Mouse (Mus musculus): ENCODE results near the gene Olig3.

DNA sequence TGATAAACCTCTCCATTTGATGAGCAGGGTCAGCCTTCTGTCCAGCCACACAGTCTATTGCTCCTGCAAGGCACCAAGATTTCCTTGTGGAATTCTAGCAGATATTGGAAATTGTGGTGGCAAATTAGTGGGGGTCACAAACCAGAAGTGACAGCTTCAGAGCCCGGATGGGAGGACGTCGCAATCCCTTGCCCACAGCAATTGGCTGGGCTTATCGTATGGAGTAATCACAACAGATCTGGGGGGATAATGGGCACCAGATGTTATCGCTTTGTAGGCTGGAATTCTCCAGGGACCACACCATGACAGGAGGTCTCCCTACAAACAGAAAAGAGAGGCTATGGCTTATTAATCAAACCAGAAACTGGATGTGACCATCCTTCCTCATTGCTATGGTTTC is 44.8 kb downstream of the Olig3 start:
- TF ChIP-seq POLR2A (IDR thresholded peaks at IDR 0.05; ENCODE audit: low read depth, low read length) = no peak
- no peak for TF ChIP-seq CTCF (conservative IDR thresholded peaks at IDR 0.05 in 1 of 2, IDR thresholded peaks at IDR 0.05 in 1 of 2; ENCODE audit: low read depth in 2 of 2, low read length in 2 of 2)
- no peak for TF ChIP-seq GABPA (IDR thresholded peaks at IDR 0.05; ENCODE audit: insufficient replicate concordance, low read depth, low read length)
- no peak for TF ChIP-seq POLR2AphosphoS2 (IDR thresholded peaks at IDR 0.05; ENCODE audit: low read depth, low read length)
- TF ChIP-seq MAFK (IDR thresholded peaks at IDR 0.05; ENCODE audit: insufficient replicate concordance, low read length) = no peak
- TF ChIP-seq ZC3H11A (IDR thresholded peaks at IDR 0.05; ENCODE audit: low read depth, low read length) = no peak
- no peak for TF ChIP-seq MYC (IDR thresholded peaks at IDR 0.05; ENCODE audit: low read depth, low read length)
- no peak for TF ChIP-seq HCFC1 (IDR thresholded peaks at IDR 0.05; ENCODE audit: low read depth, low read length)
- TF ChIP-seq NRF1 (IDR thresholded peaks at IDR 0.05; ENCODE audit: low read depth, low read length) = no peak
- TF ChIP-seq ETS1 (conservative IDR thresholded peaks at IDR 0.05; ENCODE audit: low read depth, low read length) = no peak
